Mouse (Mus musculus): ENCODE results near the gene Acvrl1. TPM values are rescaled to one million over a fixed set of nuclear protein-coding genes. Genes with fewer than 3 reads are reported as not detected.
A peak's percentile ranks its signal among the peaks of the same experiment; 100 is the strongest.

Acvrl1 gene
- polyA plus RNA-seq, 3 experiments from 2014 or later = 0.86 to 1.9 TPM; not detected in 1

DNA sequence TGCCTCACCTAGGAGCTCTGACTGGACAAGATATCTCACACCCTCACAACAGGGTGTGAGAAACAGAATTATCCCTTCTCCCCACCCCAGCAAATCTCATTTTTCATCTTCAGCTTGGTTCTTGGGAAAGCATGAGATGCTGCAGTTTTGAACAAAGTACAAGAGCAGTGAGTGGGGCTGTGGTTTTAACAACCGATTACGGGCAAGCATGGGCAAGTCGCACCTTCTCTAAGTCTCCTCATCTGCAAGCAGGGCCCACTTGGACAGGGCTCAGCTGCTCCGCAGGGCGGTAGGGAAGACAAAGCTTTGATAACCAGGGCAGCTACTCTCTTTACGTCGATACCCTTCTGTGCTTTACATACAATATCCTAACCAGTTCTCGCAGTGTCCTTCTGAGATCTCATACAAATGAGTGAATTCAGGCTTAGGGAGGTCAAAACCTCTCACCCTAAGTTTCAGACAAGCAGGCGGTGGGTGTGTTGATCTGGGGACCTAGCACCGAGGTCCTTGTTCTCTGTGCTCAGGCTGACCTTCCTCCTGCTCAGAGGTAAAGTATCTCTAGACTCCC lies 42.2 kb downstream of the Acvrl1 start:
- ATAC-seq = no peak

DNA sequence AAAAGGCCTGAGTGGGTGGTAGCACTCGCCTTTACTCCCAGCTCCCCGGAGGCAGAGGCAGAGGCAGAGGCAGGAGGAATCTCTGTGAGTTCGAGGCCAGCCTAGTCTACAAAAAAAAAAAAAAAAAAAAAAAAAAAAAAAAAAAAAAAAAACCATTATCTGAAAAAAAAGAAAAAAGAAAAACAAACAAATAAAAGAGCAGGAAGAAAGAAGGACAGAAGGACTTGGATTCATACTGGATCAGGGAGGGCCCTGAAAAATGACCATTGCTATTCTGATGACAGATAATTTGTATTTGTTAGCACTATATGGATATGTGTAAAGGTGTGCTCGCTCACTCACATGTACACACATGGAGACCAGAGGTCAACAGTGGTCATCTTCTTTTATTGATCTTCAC lies 43.0 kb downstream of the Acvrl1 start:
- no peak for ATAC-seq

GRCm38 (mm10) chr15:101172016-101172415 lies 43.7 kb downstream of the Acvrl1 start:
- no peak for ATAC-seq

DNA sequence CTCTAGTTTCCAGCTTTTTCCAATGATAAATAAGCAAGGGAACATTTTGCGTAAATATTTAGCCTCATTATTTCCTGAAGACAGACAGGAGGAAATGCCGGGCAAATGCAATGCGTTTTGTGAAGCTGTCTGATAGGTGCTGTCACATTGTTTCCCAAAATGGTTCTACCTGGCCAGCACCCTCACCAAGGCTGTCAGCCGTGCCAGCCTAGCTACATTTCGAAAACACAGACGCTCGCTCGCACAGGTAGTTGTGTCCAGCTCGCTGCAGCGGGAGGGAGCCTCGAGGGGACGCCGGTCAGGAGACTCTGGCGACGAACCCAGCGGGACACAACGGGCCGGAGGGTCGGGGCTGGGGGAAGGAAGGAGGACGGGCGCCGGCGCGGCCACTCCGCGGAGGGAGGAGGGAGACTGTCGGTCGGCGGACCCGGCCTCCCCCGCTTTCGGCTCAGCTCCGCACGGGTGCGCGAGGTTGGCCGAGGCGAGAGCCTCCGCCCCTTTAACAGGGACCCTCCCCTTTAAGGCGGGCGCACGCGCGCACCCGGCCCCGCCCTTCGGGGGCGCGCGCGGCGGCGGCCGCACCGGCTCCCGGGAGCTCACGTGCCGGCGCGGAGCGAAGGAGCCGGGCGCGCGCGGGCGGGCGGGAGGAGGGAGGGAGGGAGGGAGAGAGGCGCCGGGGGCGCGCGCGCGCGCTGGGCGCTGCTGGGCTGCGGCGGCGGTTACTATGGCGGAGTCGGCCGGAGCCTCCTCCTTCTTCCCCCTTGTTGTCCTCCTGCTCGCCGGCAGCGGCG lies 45.3 kb downstream of the Acvrl1 start, which contains the start of gene Acvr1b:
Gene Acvr1b (plus strand): TSS at position 647 of the 791 bp plus-strand sequence.
- peak; percentile 89 for ATAC-seq

DNA sequence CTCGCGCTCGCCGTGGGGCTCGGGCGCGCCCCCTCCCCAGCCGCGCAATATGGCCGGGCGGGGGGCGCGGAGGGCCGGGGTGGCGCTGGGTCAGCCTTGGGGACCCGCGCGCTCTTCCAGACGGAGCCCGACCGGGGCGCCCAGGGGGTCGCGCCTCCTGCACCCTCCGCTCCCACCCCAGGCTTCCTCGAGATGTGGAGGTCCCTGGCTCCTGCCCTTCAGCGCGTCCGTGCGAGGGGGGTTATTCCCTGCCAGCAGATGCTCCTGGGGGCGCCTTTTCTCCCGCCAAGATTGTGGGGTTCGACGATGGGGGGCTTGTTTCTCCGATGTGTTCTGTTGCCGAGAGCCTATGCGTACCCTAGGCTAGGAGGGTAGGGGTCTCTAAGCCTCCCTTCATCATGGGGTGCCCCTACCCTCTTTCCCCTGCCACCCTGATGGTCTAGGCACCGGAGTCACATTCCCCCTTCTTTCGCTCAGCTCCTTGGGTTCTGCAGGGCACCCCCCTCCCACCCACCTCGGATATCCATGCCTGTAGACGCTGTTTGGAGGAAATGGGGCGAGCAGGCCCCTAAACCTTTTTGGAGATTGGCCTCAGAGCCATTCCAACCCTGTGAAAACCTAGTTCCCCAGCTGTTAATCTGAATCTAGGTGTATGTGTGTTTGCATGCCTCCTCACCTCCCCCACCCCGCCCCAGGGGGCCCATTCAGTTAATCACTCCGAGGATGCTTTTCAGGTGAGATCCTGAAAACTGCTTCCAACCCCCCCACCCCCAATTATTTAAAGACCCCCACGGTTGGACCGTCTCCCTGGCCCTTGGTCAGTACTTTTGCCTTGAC lies 46.2 kb downstream of the Acvrl1 start:
- ATAC-seq = no peak

GRCm38 (mm10) chr15:101175131-101175460 lies 46.8 kb downstream of the Acvrl1 start:
- no peak for ATAC-seq

- ATAC-seq = no peak
Observed at GRCm38 (mm10) chr15:101175613-101176283, 47.4 kb downstream of the Acvrl1 start.

GRCm38 (mm10) chr15:101176284-101176680 lies 48.0 kb downstream of the Acvrl1 start:
- ATAC-seq = no peak

GRCm38 (mm10) chr15:101176795-101177691 lies 48.7 kb downstream of the Acvrl1 start:
- no peak for ATAC-seq

- ATAC-seq = peak; percentile 87
Observed at GRCm38 (mm10) chr15:101180363-101181105, 52.2 kb downstream of the Acvrl1 start.

DNA sequence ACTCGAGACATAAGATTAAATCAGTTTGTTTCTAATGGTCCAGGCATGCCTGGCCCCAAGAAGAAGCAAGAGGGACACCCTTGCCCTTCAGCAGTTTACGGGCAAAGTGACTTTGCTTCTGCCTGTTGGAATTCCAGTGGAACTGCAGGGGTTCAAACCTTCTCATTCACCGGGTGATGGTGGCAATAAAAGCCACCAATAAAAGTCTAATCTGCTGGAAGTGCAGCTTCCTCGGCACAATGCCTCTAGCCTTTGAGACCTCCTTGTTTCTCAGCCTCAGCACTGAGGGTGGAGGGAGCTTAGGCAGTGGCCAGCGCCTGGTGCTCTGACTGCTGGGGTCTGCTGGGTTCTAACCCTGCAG lies 52.8 kb downstream of the Acvrl1 start:
- no peak for ATAC-seq

DNA sequence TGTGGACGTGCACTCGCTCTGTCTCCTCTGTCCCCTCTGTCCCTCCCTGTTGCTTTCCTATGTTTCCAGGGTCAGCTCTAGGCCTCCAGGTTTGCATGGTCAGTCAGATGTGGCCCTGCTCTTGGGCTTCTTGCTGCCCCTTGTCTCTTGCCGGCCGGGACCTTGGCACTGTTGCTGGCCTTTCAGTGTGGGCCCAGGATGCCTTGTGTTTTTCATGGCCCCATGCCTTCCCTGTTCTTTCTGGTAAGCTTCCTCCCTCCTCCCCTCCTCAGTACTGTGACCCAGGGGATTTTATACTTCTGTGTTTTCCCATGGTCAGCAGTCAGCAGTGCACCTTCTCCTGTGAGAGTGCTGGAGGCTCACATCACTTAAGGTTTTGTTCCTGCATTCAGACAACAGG lies 53.2 kb downstream of the Acvrl1 start:
- ATAC-seq = no peak

- ATAC-seq = no peak
Observed at GRCm38 (mm10) chr15:101182676-101183075, 54.4 kb downstream of the Acvrl1 start.

GRCm38 (mm10) chr15:101184300-101184699 lies 56.0 kb downstream of the Acvrl1 start:
- no peak for ATAC-seq

DNA sequence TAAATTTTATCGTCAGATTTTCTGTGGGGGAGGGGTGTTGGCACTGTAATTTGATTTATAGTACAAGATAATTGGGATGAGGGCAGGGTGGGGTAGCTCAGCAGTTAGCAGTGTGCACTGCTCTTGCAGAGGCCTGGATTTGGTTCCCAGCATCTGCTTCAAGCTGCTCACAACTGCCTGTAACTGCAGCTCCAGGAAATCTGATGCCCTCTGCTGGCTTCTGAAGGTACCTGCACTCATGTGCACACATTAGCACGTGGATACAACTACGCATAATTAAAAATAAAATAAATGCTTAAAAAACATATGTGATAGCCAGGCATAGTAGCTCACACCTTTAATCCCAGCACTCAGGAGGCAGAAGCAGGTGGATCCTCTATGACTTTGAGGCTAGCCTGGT lies 57.2 kb downstream of the Acvrl1 start:
- ATAC-seq = no peak

GRCm38 (mm10) chr15:101187907-101188306 lies 59.6 kb downstream of the Acvrl1 start:
- ATAC-seq = no peak

DNA sequence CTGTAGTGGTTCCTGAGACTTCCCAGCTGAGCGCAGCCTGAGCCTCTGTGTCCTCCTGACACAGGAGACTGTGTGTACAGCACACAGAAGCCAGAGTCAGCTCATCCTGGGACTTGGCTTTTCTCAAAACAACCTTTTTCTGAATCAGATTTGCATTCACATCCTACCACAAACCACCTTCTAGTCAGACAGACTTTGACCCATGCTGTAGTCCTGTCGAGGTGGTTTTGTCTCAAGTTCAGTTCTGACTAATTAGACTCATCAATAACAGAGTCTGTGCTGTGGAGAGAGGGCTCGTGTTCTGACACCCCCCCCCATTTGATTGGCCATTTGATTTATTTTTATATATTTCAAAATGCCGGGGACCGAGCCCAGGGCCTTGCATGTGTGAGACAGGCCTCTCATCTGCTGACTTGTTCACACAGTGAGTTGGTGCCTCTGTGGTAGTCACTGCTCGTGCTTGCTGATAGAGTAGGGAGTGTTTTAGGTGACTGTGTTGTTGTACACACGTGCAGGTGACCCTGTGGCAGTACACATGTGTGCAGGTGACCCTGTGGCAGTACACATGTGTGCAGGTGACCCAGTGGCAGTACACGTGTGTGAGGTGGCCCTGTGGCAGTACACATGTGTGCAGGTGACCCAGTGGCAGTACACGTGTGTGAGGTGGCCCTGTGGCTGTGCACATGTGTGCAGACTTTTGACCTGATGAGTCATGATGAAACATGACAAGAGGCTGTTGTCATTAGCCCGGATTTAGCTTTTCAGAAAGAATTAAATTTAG lies 61.8 kb downstream of the Acvrl1 start:
- no peak for ATAC-seq

- peak; percentile 84 for ATAC-seq
Observed at GRCm38 (mm10) chr15:101190762-101191150, 62.4 kb downstream of the Acvrl1 start.

DNA sequence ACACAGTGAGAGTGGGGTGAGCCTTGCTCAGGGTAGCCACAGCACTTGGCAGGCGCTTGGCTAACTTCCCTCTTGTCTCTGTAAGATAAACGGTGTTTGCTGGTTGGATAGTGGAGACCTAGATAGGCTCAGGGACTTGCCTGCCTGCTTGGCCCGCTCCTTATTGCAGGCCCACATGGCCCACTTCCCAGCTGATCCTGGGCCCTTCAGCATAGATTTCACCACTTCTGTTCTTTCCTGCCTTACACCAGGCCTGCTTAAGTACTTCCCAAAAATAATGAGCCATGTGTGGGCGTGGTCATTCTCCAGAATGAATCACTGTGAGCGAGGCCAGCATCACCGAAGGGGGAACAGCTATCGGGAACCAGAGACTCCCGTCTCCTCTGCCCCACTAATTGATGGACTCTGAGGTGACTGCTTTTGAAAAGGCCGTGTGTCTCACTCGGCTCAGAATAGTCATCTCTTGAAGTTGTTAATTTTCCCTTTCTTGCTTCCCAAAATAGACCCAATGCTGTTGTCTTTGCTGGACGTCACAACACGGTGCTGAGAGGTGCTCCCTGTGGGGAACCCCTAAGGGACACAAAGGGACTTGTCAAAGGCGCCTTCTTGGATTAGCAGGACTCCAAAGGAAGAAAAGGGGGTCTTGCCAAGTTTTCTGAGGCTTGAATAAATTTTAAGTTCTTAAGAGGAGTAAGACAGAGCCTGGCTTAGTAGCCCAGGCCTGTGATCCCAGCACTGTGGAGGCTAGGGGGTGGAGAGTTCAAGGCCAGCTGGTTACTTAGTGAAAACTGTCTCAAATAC lies 63.3 kb downstream of the Acvrl1 start:
- no peak for ATAC-seq

GRCm38 (mm10) chr15:101192260-101192640 lies 63.9 kb downstream of the Acvrl1 start:
- ATAC-seq = no peak
